ENCODE assay signal across 11 mouse cellular contexts in genomic region chr6:30525456-30526332, GRCm38 (mm10). TPM values are rescaled to one million over a fixed set of nuclear protein-coding genes. Genes with fewer than 3 reads are reported as not detected.
DNase-seq lines count a peak whose midpoint lies in the region; ATAC-seq lines count a peak whose summit lies in the region.
"Had no signal": no experiment of that assay in that cellular context is flagged by ENCODE, and none has a peak within 500 bp of the region (broad histone marks: within the 10 kb centered on the region; RNA-seq: fewer than 3 reads in every experiment).

No protein-coding gene starts in this region.

- no peak overlapping the region for H3K4me3 ChIP-seq in heart, embryonic 16.5 days (ENCODE audit: low read length)
- H3K4me3 ChIP-seq in forebrain, embryonic 14.5 days (ENCODE audit: low read depth, low read length) = no peak overlapping the region
- H3K4me3 ChIP-seq in limb, embryonic 10.5 days = peak overlapping the region; percentile 13; the same call in 1 of the 2 replicates

- no peak for ATAC-seq in heart, embryonic 16.5 days (replicated peaks; ENCODE audit: extremely low read depth, insufficient read depth, low FRiP score)
- ATAC-seq in forebrain, embryonic 14.5 days = 0 out of 2 replicates have a peak, but pooled peaks have one; percentile 29
- ATAC-seq: CD4-positive, CD25-positive, alpha-beta regulatory T cell, adult 4 months had no signal

- H3K27ac ChIP-seq in heart, embryonic 16.5 days (ENCODE audit: low read length) = peak overlapping the region; percentile 77
- peak overlapping the region; percentile 90 for H3K27ac ChIP-seq in forebrain, embryonic 14.5 days (ENCODE audit: low read depth, low read length)
- H3K27ac ChIP-seq in limb, embryonic 10.5 days = peak overlapping the region; percentile 98
- H3K27ac ChIP-seq: macrophage had no signal

- peaks cover 41% of the 10 kb centered on the region for H3K4me1 ChIP-seq in heart, embryonic 16.5 days (ENCODE audit: control insufficient read depth, insufficient read depth, low read length)
- peaks cover 27% of the 10 kb centered on the region for H3K4me1 ChIP-seq in forebrain, embryonic 14.5 days (ENCODE audit: control insufficient read depth, insufficient read depth, low read length)
- peaks cover 66% of the 10 kb centered on the region for H3K4me1 ChIP-seq in limb, embryonic 10.5 days

- H3K4me2 ChIP-seq in heart, embryonic 16.5 days (ENCODE audit: low read depth, low read length) = no peak overlapping the region; the same call in 1 of the 2 replicates
- no peak overlapping the region for H3K4me2 ChIP-seq in forebrain, embryonic 14.5 days (ENCODE audit: low read length)

- no peaks in the 10 kb centered on the region for H3K36me3 ChIP-seq in heart, embryonic 16.5 days (ENCODE audit: control insufficient read depth, insufficient read depth)
- H3K36me3 ChIP-seq in forebrain, embryonic 14.5 days (ENCODE audit: control insufficient read depth, insufficient read depth, low read length) = no peaks in the 10 kb centered on the region
- no peaks in the 10 kb centered on the region for H3K36me3 ChIP-seq in limb, embryonic 10.5 days

- DNase-seq in heart, postnatal 14 days = no peak
- DNase-seq in Muller cell, postnatal 12 days (ENCODE audit: inconsistent ontology term) = peak; percentile 21
- peak; percentile 49 for DNase-seq in forebrain, embryonic 14.5 days (ENCODE audit: low spot score)
- DNase-seq in limb, embryonic 10.5 days (ENCODE audit: low spot score) = peak; percentile 74
- DNase-seq in urinary bladder, postnatal 10 days (ENCODE audit: low spot score) = no peak
- DNase-seq in urinary bladder, postnatal 25 days (ENCODE audit: low spot score) = no peak
- no peak for DNase-seq in adrenal gland, postnatal 36 days

- H3K9ac ChIP-seq in heart, embryonic 16.5 days (ENCODE audit: low read length) = 0 out of 2 replicates have a peak overlapping the region, but pooled peaks have one; percentile 4
- H3K9ac ChIP-seq in forebrain, embryonic 14.5 days (ENCODE audit: low read length) = 0 out of 2 replicates have a peak overlapping the region, but pooled peaks have one; percentile 55

- H3K9me3 ChIP-seq in heart, embryonic 16.5 days (replicated peaks; ENCODE audit: control insufficient read depth, low read length) = no peaks in the 10 kb centered on the region
- no peaks in the 10 kb centered on the region for H3K9me3 ChIP-seq in forebrain, embryonic 14.5 days (replicated peaks; ENCODE audit: control insufficient read depth, low read length)
- H3K9me3 ChIP-seq in limb, embryonic 10.5 days (replicated peaks) = no peaks in the 10 kb centered on the region

- WGBS in heart, embryonic 16.5 days = 49% methylated on average over 7 of the region's 7 CpGs
- 11% methylated on average over 7 of the region's 7 CpGs for WGBS in forebrain, embryonic 14.5 days
- WGBS in limb, embryonic 10.5 days = 16% methylated on average over 7 of the region's 7 CpGs

- intact Hi-C loops in heart, postnatal 14 days (cut with DNase I) = no loop called here

- no peaks in the 10 kb centered on the region for H3K27me3 ChIP-seq in heart, embryonic 16.5 days (ENCODE audit: control insufficient read depth, insufficient read depth, low read length)
- no peaks in the 10 kb centered on the region for H3K27me3 ChIP-seq in forebrain, embryonic 14.5 days (replicated peaks; ENCODE audit: control insufficient read depth, insufficient read depth, low read length)
- no peaks in the 10 kb centered on the region for H3K27me3 ChIP-seq in limb, embryonic 10.5 days (ENCODE audit: low read depth, poor library complexity, severe bottlenecking)

RNA-seq across cellular contexts. Expression of gene Cpa2, which starts 15.7 kb away (rescaled TPM):
- polyA plus RNA-seq in heart, embryonic 16.5 days (2015; fragmentation: Nextera tagmentation; extraction: Ambion mirVana) = 2.5 and 2.7 TPM in 2 replicates
- not detected for total RNA-seq in heart, postnatal 14 days (2021)
- polyA plus RNA-seq in forebrain, embryonic 14.5 days (2014; fragmentation: Nextera tagmentation; extraction: Ambion mirVana) = 4.5 and 5.4 TPM in 2 replicates
- polyA plus RNA-seq in limb, embryonic 10.5 days (2016; fragmentation: Nextera tagmentation; extraction: Ambion mirVana) = 109 and 110 TPM in 2 replicates
- under 1 TPM; 0.56 to 0.66 TPM for total RNA-seq in adrenal gland, postnatal 36 days (2021)
- total RNA-seq: common myeloid progenitor, adult 5-6 weeks had no signal

RNA-seq across cellular contexts. Expression of gene Ssmem1, which starts 16.0 kb away (rescaled TPM):
- 0.12 TPM in 1 of 2 replicates, not detected in the other for polyA plus RNA-seq in heart, embryonic 16.5 days (2015; fragmentation: Nextera tagmentation; extraction: Ambion mirVana)
- total RNA-seq in heart, postnatal 14 days (2021) = under 1 TPM in 1 of 2 experiments, not detected in 1; 0.24 TPM
- polyA plus RNA-seq in forebrain, embryonic 14.5 days (2014; fragmentation: Nextera tagmentation; extraction: Ambion mirVana) = 0.16 and 0.20 TPM in 2 replicates
- 0.38 and 0.59 TPM in 2 replicates for polyA plus RNA-seq in limb, embryonic 10.5 days (2016; fragmentation: Nextera tagmentation; extraction: Ambion mirVana)
- under 1 TPM in 1 of 2 experiments, not detected in 1; 0.23 TPM for total RNA-seq in adrenal gland, postnatal 36 days (2021)
- total RNA-seq: common myeloid progenitor, adult 5-6 weeks had no signal
- polyA plus RNA-seq: CD4-positive, CD25-positive, alpha-beta regulatory T cell, adult 4 months; macrophage had no signal

RNA-seq across cellular contexts. Expression of gene Tmem209, which starts 16.1 kb away (rescaled TPM):
- polyA plus RNA-seq in heart, embryonic 16.5 days (2015; fragmentation: Nextera tagmentation; extraction: Ambion mirVana) = 21.7 and 27.6 TPM in 2 replicates
- 1 to 10 TPM; 6.9 to 7.6 TPM for total RNA-seq in heart, postnatal 14 days (2021)
- 37.8 and 44.5 TPM in 2 replicates for polyA plus RNA-seq in forebrain, embryonic 14.5 days (2014; fragmentation: Nextera tagmentation; extraction: Ambion mirVana)
- polyA plus RNA-seq in limb, embryonic 10.5 days (2016; fragmentation: Nextera tagmentation; extraction: Ambion mirVana) = 45.7 and 51.6 TPM in 2 replicates
- 10 to 100 TPM; 23.3 to 27.3 TPM for total RNA-seq in adrenal gland, postnatal 36 days (2021)

RNA-seq across cellular contexts. Expression of gene Cpa4, which starts 42.5 kb away (rescaled TPM):
- polyA plus RNA-seq in heart, embryonic 16.5 days (2015; fragmentation: Nextera tagmentation; extraction: Ambion mirVana) = 1.3 and 1.7 TPM in 2 replicates
- total RNA-seq in heart, postnatal 14 days (2021) = not detected
- 2.3 and 2.8 TPM in 2 replicates for polyA plus RNA-seq in forebrain, embryonic 14.5 days (2014; fragmentation: Nextera tagmentation; extraction: Ambion mirVana)
- 1.1 and 1.4 TPM in 2 replicates for polyA plus RNA-seq in limb, embryonic 10.5 days (2016; fragmentation: Nextera tagmentation; extraction: Ambion mirVana)
- 1 to 10 TPM; 1.1 to 1.2 TPM for total RNA-seq in adrenal gland, postnatal 36 days (2021)
- total RNA-seq: common myeloid progenitor, adult 5-6 weeks had no signal
- polyA plus RNA-seq: CD4-positive, CD25-positive, alpha-beta regulatory T cell, adult 4 months; macrophage had no signal

Comparison
In these comparisons a context has a peak if more than half of its experiments do, and no peak if none do; other contexts are left out.
1. DNase-seq: peak in Muller cell, postnatal 12 days (single experiment), forebrain, embryonic 14.5 days (single experiment) and limb, embryonic 10.5 days (single experiment); none in heart, postnatal 14 days (0 of 2), urinary bladder, postnatal 10 days (single experiment), urinary bladder, postnatal 25 days (single experiment) and adrenal gland, postnatal 36 days (0 of 2).
2. RNA of gene Cpa2, which starts 15.7 kb away (polyA plus RNA-seq): 109 to 110 TPM in limb, embryonic 10.5 days; 4.5 to 5.4 TPM in forebrain, embryonic 14.5 days and 2.5 to 2.7 TPM in heart, embryonic 16.5 days; every median in the first group is over 10 times any median in the second.
3. Peak in every context shown above with its lines, with median percentiles within 50 percentile points of each other: H3K27ac ChIP-seq.